Mouse (Mus musculus): Measurements from ENCODE around the gene Hmg20a.

GRCm38 (mm10) chr9:56486158-56486557, 67.7 kb downstream of the Hmg20a start:
- TF ChIP-seq TAL1 (IDR thresholded peaks at IDR 0.05; ENCODE audit: low read length): no peak
- TF ChIP-seq GATA1 (IDR thresholded peaks at IDR 0.05; ENCODE audit: low read length): no peak
